Mouse (Mus musculus) heart, embryonic 15.5 days (tissue): ENCODE measurements at regions not wholly inside any gene's neighbourhood (a gene's known extent, or its start where the extent isn't known, plus 50 kb on each side); places are given as distances from the start of the nearest gene placed in this dataset.
"Not testable (repeated sequence)": the region's sequence is repeated elsewhere in the genome, so short reads cannot be mapped to it uniquely, and the experiment has no call there.

ENCODE experiments used
- ATAC-seq: fragments of 200-750 bp; cut with Nextera tagmentation; replicated peaks from 2 replicates; pipeline ENCODE4 v1.8.0; 2017; ENCODE audit warnings: low read depth, moderate TSS enrichment; ENCODE audit not compliant: insufficient number of reproducible peaks, insufficient read depth, low FRiP score
- H3K27ac ChIP-seq: fragments of 300-500 bp; sonication (generic); 2 replicates; pipeline ENCODE4 v1.5.1; 2015; ENCODE audit warnings: mild to moderate bottlenecking, inconsistent platforms
- H3K27me3 ChIP-seq: fragments of 300-500 bp; sonication (generic); 2 replicates; pipeline ENCODE4 v1.6.1; 2015; ENCODE audit warnings: inconsistent platforms
- H3K36me3 ChIP-seq: fragments of 300-500 bp; sonication (generic); 2 replicates; pipeline ENCODE4 v1.6.1; 2015; ENCODE audit warnings: mild to moderate bottlenecking, inconsistent platforms
- H3K4me1 ChIP-seq: fragments of 300-500 bp; sonication (generic); replicated peaks from 2 replicates; pipeline ENCODE4 v1.6.1; 2015; ENCODE audit warnings: inconsistent platforms
- H3K4me2 ChIP-seq: fragments of 300-500 bp; sonication (generic); 2 replicates; pipeline ENCODE4 v1.6.1; 2015; ENCODE audit warnings: inconsistent platforms, mild to moderate bottlenecking, moderate library complexity
- H3K4me3 ChIP-seq: fragments of 300-500 bp; sonication (generic); 2 replicates; pipeline ENCODE4 v1.5.1; 2015; ENCODE audit warnings: mild to moderate bottlenecking, inconsistent platforms
- H3K9ac ChIP-seq: fragments of 300-500 bp; sonication (generic); 2 replicates; pipeline ENCODE4 v1.6.1; 2015; ENCODE audit warnings: mild to moderate bottlenecking, inconsistent platforms
- H3K9me3 ChIP-seq: fragments of 300-500 bp; sonication (generic); replicated peaks from 2 replicates; pipeline ENCODE4 v1.6.1; 2016; ENCODE audit warnings: inconsistent platforms
- WGBS: fragments of 180-500 bp; shearing (Covaris S2); methylation state at CpG from one replicate; pipeline ENCODE4 v1.1.7; 2015; ENCODE audit warnings: mixed read lengths; 5-methylcytosine and 5-hydroxymethylcytosine counted together

DNA sequence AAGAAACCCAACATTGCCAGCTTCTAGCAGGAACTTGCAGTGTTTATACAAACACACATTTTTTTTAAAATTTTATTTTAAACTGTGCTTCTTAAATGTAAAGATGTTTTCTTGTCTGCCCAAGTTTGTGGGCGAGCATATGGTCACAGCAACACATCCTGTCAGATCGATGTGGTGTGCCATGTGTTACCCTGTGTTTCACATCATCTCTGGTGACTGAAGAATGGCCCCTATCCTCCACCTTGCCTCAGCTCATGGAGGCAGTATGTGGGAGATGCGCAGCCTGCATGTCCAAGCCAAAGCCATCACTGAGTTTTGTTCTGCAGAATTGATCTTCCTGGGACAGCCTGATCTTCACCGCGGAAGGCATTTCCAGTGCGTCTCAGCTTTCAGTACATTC lies 607.9 kb upstream of the Gm19410 start:
- H3K27me3 ChIP-seq: no peaks in the 10 kb centered on the region

DNA sequence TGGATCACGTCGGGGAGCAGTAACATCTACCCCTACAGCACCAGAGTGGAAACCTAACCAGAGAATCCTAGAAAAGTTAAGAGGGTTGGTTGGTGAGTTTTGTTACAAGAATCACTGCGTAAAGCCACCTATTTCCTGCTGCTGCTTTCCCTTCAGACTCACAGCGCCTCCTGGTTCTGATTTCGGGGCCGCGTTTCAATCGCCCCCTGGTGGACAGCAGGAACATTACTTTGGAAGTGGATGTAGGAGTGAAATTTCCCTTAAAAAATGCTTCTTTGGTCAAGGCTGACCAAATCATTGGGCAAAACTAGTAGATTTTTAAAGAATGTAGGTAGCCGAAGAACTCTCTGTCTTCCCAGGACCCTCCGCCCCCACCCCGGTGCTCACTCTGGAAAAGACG lies 606.3 kb upstream of the Gm19410 start:
- H3K36me3 ChIP-seq: no peaks in the 10 kb centered on the region
- WGBS: 19% methylated on average over 12 of the region's 12 CpGs
- H3K9me3 ChIP-seq: no peaks in the 10 kb centered on the region
- H3K27me3 ChIP-seq: no peaks in the 10 kb centered on the region
- peak overlapping the region; percentile 29; the same call in 1 of the 2 replicates for H3K4me2 ChIP-seq
- no peak overlapping the region for H3K4me3 ChIP-seq
- no peak for ATAC-seq
- no peaks in the 10 kb centered on the region for H3K4me1 ChIP-seq
- no peak overlapping the region for H3K9ac ChIP-seq
- H3K27ac ChIP-seq: no peak overlapping the region

More for the DNA sequence above, 607.9 kb upstream of the Gm19410 start:
- no peak overlapping the region for H3K27ac ChIP-seq
- H3K4me2 ChIP-seq: no peak overlapping the region
- no peak for ATAC-seq
- H3K4me3 ChIP-seq: no peak overlapping the region
- H3K9ac ChIP-seq: no peak overlapping the region
- H3K36me3 ChIP-seq: no peaks in the 10 kb centered on the region
- 81% methylated on average over 6 of the region's 6 CpGs for WGBS
- H3K9me3 ChIP-seq: no peaks in the 10 kb centered on the region
- no peaks in the 10 kb centered on the region for H3K4me1 ChIP-seq

DNA sequence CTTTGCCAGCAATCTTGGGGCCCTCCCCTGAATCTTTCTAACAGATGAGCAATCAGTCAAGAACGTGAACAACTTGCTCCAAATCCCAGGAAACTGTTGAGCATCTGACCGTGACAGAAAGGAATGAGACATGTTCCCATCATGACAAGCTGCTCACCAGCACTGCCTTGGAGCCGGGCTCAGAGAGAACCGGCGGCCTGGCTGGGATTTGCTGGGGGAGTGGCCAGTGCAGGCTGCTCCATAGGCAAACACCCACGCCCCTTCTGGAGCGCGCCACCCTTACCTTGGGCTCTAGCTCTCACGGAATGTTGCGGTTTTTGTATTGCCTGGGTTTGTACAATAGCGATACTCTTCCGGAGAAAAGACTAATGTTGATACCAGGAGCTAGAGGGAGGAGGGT lies 605.4 kb upstream of the Gm19410 start:
- WGBS: 85% methylated on average over 12 of the region's 12 CpGs
- H3K4me3 ChIP-seq: no peak overlapping the region
- no peak for ATAC-seq
- no peak overlapping the region for H3K9ac ChIP-seq
- H3K27me3 ChIP-seq: no peaks in the 10 kb centered on the region
- H3K36me3 ChIP-seq: no peaks in the 10 kb centered on the region
- H3K4me1 ChIP-seq: no peaks in the 10 kb centered on the region
- H3K4me2 ChIP-seq: no peak overlapping the region
- no peaks in the 10 kb centered on the region for H3K9me3 ChIP-seq
- no peak overlapping the region for H3K27ac ChIP-seq

DNA sequence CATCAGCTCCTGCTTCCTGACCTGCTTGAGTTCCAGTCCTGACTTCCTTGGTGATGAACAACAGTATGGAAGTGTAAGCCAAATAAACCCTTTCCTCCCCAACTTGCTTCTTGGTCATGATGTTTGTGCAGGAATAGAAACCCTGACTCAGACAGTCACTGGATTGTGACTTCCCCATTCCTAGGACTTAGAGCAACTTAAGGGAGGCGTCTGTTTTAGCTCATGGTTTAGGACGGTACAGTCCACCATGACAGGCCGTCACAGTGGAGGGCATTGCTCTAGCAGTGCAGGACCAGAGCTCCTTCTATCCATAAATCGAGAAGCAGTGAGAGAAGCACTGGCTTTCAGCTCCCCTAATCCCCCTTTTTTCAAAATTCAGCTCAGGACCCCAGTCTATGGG lies 603.4 kb upstream of the Gm19410 start:
- ATAC-seq, H3K9ac ChIP-seq, H3K36me3 ChIP-seq, H3K9me3 ChIP-seq, H3K27me3 ChIP-seq, H3K4me3 ChIP-seq, H3K4me1 ChIP-seq, H3K27ac ChIP-seq, H3K4me2 ChIP-seq: not testable (repeated sequence)
- WGBS: 74% methylated on average over 4 of the region's 4 CpGs

DNA sequence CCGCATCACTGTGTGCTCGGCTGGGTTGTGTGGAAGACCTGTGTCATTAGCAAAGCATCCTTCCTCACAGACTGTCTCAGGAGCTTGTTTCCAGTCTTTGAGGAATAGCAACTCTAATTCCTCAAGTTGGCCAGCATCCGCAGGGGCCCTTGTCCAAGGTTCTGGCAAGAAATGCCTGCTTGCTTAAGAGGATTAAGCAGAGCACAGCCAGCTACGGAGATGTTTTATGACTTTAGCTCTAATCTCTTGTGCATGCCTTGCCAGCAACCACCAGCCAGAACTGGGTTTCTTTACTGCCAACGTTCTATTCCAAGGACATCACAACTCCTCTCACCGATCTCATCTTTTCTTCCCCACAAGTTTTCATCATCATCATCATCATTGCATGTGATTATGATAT lies 599.0 kb upstream of the Gm19410 start:
- H3K4me2 ChIP-seq: no peak overlapping the region
- H3K9me3 ChIP-seq: no peaks in the 10 kb centered on the region
- no peak overlapping the region for H3K27ac ChIP-seq
- H3K36me3 ChIP-seq: no peaks in the 10 kb centered on the region
- H3K4me3 ChIP-seq: no peak overlapping the region
- no peaks in the 10 kb centered on the region for H3K27me3 ChIP-seq
- no peak for ATAC-seq
- 79% methylated on average over 6 of the region's 6 CpGs for whole genome bisulfite sequencing
- no peaks in the 10 kb centered on the region for H3K4me1 ChIP-seq
- no peak overlapping the region for H3K9ac ChIP-seq

DNA sequence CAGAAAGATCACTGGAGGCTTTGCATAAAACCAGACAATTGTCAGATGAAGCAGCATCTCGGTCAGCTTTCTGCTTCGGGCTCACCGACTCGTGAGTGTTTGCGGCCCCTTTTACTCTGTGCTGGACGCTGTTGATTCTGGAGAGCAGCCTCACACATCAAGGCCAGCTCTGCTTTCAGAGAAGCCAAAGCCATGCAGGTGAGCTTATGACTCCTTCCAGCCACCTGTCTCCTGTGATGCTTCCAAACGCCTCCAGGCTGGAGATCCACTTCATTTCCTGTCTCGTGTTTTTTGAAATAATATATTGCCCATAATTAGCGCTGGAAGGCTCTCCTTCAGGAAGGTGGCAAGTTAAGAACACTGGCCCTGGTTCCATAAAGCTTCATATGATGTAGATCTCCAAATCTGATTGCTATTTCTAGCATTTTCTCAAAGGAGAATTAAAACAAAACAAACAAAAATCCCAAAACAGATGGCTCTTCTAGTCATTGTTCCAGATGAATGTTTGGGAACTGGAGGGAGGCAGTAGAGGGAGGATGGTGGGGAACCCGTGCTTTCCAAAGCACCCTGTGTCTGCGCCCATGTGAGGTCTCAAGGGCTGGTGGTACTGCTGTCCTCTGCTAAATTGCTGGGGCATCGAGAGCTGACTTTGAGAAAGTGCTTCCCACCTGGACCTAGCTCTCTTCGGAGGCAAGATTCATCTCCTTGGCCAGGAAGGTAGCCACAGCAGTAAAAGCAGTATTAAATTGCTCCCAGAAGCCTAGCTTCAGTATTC lies 593.9 kb upstream of the Gm19410 start:
- H3K27me3 ChIP-seq: no peaks in the 10 kb centered on the region
- no peaks in the 10 kb centered on the region for H3K9me3 ChIP-seq
- no peaks in the 10 kb centered on the region for H3K4me1 ChIP-seq
- no peak overlapping the region for H3K27ac ChIP-seq
- no peak overlapping the region for H3K9ac ChIP-seq
- no peak overlapping the region for H3K4me3 ChIP-seq
- ATAC-seq: no peak
- H3K4me2 ChIP-seq: no peak overlapping the region
- WGBS: 82% methylated on average over 13 of the region's 13 CpGs
- no peaks in the 10 kb centered on the region for H3K36me3 ChIP-seq

DNA sequence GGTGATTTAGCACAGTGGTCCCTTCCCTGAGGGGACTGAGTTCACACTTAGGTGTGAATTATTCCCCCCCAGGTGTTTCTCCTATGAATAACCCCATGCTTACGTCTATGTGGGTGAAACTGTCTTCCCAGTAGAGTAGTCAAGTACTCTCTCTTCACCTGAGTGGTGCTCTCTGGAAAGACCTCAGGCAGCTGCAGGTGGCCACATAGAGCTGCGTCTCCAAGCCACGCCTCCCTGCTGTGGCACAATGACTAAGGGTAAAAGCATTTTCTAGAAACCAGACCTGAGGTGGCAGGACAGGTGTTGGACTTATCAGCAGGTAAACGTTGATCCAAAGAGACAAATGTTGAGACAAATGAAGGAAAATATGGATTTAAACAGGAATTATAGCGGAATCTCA lies 588.3 kb upstream of the Gm19410 start:
- no peak overlapping the region for H3K4me3 ChIP-seq
- no peaks in the 10 kb centered on the region for H3K4me1 ChIP-seq
- ATAC-seq: no peak
- H3K36me3 ChIP-seq: no peaks in the 10 kb centered on the region
- H3K27ac ChIP-seq: no peak overlapping the region
- no peaks in the 10 kb centered on the region for H3K27me3 ChIP-seq
- 57% methylated on average over 5 of the region's 5 CpGs for WGBS
- no peaks in the 10 kb centered on the region for H3K9me3 ChIP-seq
- no peak overlapping the region for H3K4me2 ChIP-seq
- no peak overlapping the region for H3K9ac ChIP-seq

DNA sequence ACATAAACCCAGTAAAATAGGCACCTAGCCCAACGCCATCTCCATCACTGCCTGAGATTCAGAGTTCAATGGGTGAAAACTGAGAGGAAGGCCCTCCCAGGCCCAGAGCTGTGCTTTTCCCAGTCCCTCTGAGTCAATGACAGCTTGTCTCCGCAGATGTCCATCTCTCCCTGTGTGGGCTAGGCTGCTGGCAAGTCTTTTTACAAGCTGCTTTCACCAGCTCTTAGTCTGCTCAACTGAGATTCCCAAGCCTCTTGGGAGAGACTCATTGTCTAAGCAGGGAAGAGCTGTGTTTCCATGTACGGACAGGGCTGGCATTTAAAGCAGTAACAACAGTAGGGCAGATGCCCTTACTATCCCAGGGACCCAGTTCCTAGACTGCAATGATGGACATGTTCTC lies 585.5 kb upstream of the Gm19410 start:
- Histone ChIP-seq H3K9ac (no peak overlapping the region), H3K4me2 (no peak overlapping the region), H3K36me3 (no peaks in the 10 kb centered on the region), H3K4me3 (no peak overlapping the region), H3K4me1 (no peaks in the 10 kb centered on the region), H3K27me3 (no peaks in the 10 kb centered on the region), H3K9me3 (no peaks in the 10 kb centered on the region), H3K27ac (no peak overlapping the region)
- WGBS: 62% methylated on average over 3 of the region's 3 CpGs
- ATAC-seq: no peak

DNA sequence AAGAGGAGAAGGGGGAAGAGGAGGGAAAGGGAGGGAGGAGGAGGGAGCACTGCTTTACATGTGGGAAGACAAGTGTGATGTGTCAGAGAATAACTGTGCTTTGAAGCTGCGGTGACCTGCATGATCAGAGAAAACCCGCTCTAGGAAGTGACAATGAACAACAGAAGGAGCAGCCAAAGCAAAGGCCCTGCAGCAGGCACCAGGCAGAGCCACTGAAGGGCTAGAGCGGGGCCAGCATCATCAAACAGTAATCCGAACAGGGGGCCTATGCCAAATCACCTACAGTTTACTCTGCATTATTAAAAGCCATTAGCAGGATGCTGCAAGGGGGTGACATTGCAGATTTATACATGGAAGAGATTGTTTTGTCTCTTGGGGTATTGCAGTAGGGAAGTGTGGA lies 583.4 kb upstream of the Gm19410 start:
- H3K4me1 ChIP-seq: no peaks in the 10 kb centered on the region
- H3K4me3 ChIP-seq: no peak overlapping the region
- ATAC-seq: no peak
- H3K27me3 ChIP-seq: no peaks in the 10 kb centered on the region
- no peak overlapping the region for H3K27ac ChIP-seq
- H3K9ac ChIP-seq: no peak overlapping the region
- 85% methylated on average over 4 of the region's 4 CpGs for whole genome bisulfite sequencing
- no peaks in the 10 kb centered on the region for H3K36me3 ChIP-seq
- H3K4me2 ChIP-seq: no peak overlapping the region
- H3K9me3 ChIP-seq: no peaks in the 10 kb centered on the region

DNA sequence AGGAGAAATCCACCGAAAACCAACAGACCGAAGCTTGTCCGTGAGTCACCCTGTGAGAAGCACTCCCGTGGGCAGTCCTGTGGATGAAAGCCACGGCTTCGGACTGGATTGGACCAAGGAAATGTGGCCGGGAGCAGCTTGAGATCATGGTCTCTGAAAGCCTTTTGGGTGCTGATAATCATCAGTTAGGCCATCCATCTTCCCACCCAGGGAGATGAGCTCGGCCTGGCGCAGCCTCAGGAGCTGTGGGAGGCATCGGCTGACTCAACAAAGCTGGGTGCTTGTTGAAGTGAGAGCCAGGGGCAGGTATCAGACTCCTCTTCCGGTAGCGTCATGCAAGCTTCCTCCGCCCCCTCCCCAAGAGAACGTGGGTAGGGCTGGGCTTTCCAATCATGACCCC lies 582.2 kb upstream of the Gm19410 start:
- H3K27ac ChIP-seq: no peak overlapping the region
- no peak overlapping the region for H3K9ac ChIP-seq
- no peak for ATAC-seq
- 68% methylated on average over 14 of the region's 14 CpGs for WGBS
- no peaks in the 10 kb centered on the region for H3K36me3 ChIP-seq
- no peaks in the 10 kb centered on the region for H3K4me1 ChIP-seq
- H3K4me2 ChIP-seq: no peak overlapping the region
- H3K4me3 ChIP-seq: no peak overlapping the region
- no peaks in the 10 kb centered on the region for H3K27me3 ChIP-seq
- no peaks in the 10 kb centered on the region for H3K9me3 ChIP-seq

DNA sequence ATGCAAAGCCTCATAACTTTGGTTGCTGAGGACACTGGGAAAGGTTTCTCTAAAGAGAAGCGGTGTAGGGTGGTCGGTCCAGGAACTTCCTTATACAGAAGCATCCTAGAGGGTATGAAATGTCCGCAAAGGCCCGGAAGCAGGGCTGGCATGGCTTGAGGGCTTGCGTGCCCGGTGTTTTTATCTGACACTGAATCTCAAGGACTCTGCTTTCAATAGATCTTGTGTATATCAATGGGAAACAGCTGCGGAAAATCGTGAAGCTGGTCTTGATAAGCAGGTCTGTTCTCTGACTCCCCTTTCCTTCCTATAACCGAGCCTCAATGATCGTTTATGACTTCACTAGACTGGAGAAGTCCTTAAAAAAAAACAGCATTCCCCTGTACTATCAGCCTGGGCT lies 580.4 kb upstream of the Gm19410 start:
- no peak overlapping the region for H3K4me2 ChIP-seq
- ATAC-seq: no peak
- H3K4me3 ChIP-seq: no peak overlapping the region
- H3K27ac ChIP-seq: no peak overlapping the region
- H3K9ac ChIP-seq: no peak overlapping the region
- WGBS: 59% methylated on average over 10 of the region's 10 CpGs
- H3K9me3 ChIP-seq: no peaks in the 10 kb centered on the region
- no peaks in the 10 kb centered on the region for H3K27me3 ChIP-seq
- no peaks in the 10 kb centered on the region for H3K36me3 ChIP-seq
- no peaks in the 10 kb centered on the region for H3K4me1 ChIP-seq

DNA sequence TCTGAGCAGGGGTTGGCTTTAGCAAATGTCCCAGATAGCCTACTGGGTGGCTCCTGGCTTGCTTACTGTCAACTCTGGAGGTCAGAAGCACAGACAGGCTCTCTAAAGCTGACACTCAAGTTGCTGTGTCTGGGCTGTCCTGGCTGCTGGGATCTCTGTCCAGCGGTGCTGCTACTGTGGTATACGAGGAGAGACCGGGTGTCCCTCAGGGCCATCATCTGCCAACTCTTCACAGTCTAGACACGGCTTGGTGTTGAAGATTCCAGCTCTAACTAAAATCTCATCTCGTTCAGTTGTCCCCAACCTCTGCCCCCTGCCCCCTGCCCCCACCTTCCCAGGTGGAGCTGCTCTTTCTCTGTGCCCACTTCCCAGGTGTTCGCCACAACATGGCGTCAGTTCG lies 577.1 kb upstream of the Gm19410 start:
- no peak overlapping the region for H3K4me2 ChIP-seq
- H3K9me3 ChIP-seq: no peaks in the 10 kb centered on the region
- peaks cover 2% of the 10 kb centered on the region for H3K4me1 ChIP-seq
- H3K36me3 ChIP-seq: no peaks in the 10 kb centered on the region
- ATAC-seq: no peak
- 83% methylated on average over 8 of the region's 8 CpGs for WGBS
- no peak overlapping the region for H3K4me3 ChIP-seq
- H3K27ac ChIP-seq: no peak overlapping the region
- no peaks in the 10 kb centered on the region for H3K27me3 ChIP-seq
- no peak overlapping the region for H3K9ac ChIP-seq
